Mouse (Mus musculus) ES-Bruce4 (cell line): ENCODE data around the gene Hacd4.

Experiments used
- CTCF ChIP-seq: IDR thresholded peaks from one replicate; pipeline ENCODE4 v1.8.1; 2011; ENCODE audit warnings: low read depth, low read length
- POLR2A ChIP-seq: IDR thresholded peaks from one replicate; pipeline ENCODE4 v1.8.1; 2011; ENCODE audit warnings: low read length; ENCODE audit not compliant: insufficient read depth

DNA sequence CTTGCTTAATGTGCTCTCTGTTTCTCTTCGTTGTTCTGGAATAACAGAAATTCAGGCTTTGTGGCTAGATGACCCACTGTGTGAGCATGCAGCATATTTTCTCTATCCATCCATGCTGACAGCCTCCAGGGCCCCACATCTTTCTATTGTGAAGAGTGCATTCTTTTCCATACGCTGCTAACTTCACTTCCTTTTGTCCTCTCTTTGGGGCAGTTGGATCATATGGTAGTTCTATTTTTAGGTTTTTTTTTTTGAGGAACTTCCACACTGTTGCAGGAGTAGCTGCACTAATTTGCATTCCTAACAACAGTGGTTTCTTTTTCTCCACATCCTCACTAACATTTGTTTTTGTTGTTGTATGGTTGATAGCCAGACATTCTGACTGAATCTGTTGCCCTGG is 23.7 kb downstream of the Hacd4 start:
- no peak for TF ChIP-seq CTCF
- no peak for TF ChIP-seq POLR2A
